Mouse (Mus musculus): ENCODE data around the gene Cdk2ap2. TPM values are rescaled to one million over a fixed set of nuclear protein-coding genes. Genes with fewer than 3 reads are reported as not detected.
A peak's percentile ranks its signal among the peaks of the same experiment; 100 is the strongest.

The Cdk2ap2 gene
- total RNA-seq, 1 experiment from 2014 or later, result 78.4 TPM

DNA sequence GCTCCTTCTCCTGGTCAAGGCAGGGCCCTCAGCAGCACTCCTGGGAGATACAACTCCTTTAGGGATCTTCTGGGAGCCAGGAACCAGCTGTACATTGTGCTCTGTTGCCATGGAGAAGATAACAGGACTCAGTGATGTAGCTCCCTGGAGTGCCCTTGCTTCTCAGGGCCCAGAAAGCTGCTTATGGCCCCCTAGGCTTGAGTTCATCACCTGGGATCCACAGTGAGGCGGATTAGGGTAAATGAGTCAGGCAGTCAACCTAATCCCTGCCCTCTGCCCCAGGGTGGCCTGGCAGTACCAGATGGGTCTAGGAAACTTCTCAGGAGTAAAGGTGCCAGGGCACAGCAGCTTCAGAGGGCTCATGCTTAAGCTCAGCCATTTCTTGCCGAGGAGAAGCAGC lies 42.5 kb downstream of the Cdk2ap2 start, which contains the start of gene Gpr152:
Gene Gpr152, plus strand, starts transcription at position 342 of the 400 bp plus-strand sequence.
- DNase-seq, result no peak

DNA sequence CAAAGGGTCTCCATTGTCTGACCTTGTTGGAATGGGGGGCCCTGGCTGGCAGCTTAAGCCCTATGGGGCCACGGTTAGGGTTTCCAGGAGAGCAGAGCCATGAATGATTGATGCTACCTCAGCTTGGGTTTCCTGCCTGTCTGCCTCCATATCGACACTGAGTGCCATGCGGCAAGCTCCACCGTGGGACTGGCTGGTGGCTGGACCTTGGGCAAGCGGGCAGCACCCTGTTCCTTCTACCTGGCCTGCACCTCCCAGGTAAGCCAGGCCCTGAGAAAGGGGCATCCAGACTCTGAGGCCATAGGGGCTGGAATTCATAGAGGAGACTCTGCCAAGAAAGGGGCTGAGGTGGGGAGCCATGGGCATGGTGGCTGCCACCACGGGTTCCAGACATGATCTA lies 43.2 kb downstream of the Cdk2ap2 start:
- DNase-seq, result no peak

DNA sequence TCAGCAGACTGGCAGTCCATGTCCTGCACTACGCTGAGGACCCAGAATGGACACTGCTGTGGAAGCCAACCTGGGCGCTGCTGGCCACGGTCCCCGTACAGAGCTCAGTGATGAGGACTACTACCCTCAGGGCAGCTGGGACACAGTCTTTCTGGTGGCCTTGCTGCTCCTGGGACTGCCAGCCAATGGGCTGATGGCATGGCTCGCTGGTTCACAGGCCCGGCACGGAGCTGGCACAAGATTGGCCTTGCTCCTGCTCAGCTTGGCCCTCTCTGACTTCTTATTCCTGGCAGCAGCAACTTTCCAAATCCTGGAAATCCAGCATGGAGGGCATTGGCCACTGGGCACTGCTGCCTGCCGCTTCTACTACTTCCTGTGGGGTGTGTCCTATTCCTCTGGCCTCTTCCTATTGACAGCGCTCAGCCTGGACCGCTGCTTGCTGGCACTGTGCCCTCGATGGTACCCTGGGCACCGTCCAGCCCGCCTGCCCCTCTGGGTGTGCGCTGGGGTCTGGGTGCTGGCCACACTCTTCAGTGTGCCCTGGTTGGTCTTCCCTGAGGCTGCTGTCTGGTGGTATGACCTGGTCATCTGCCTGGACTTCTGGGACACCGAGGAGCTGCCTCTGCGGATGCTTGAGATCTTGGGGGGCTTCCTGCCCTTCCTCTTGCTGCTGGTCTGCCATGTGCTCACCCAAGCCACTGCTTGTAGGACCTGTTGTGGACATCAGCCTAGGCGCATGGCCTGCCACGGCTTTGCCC lies 45.6 kb downstream of the Cdk2ap2 start:
- no peak for DNase-seq

DNA sequence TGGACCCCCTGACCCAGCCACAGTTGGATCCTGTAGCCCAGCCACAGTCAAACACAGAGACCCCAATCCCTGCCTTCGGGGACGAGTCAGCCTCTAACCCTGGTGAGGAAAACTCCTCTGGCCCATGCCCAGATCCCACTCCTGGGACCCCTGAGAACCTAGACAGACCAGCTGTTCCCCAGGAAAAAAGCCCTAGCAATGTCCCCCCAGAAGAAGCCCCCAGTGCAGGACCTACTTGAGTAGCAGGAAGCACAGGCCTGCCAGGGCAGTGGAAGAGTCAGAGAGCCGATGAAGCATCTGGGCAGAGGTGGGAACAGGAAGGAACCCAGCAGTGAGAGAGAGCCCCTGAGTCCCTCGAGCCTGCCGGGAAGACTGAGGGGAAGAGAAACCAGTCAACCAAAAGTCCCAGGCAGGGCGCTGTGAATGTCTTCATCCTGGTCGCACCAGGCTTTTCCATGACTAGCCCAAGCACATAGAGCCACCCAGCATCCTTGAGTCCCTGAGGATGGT lies 46.8 kb downstream of the Cdk2ap2 start, which contains the start of gene Cabp4:
Gene Cabp4, minus strand, starts transcription at position 275 of the 510 bp plus-strand sequence.
- DNase-seq, result no peak

DNA sequence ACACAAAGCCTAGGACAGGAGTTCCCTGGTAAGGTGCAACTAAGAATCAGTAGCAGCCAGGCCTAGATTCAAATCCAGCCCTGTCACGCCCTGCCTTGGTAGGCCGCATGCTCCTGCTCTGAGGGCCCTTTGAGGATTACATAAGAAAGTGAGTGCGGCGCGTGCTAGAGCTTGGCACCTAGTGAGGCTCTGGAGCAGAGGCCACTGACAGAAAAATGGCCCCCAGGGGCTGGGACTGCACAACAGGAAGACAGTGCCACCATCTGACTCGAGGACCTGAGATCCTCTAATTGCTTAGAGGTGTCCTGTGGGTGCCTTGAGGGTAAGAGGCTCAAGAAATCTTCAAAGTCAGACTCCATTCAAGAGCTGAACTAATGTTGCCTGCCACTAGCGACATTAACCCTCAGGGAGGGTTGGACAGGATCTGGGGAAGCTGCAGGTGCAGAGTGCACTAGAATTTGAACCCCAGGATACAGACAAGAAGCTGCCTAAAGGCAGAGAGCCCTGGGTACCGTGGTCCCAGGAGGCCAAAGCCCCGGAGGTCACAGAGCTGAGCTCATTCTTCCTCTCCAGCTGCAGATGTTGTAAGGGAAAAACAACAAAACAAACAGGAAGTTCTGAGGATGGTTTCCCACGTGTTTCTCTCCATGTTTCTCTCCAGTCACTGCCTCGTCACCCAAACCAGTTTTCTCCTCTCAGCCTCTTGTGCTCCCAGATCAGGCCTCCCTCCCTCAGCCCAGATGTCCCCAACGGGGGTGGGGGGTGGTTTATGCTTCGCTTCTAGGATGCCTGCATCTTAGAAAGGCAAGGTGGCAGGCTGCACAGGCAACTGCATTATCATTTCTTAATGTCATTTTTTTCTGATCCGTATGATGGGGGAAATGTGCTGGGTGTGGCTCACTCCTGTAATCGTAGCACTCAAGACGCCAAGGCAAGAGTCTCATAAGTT lies 47.8 kb downstream of the Cdk2ap2 start:
- peak; percentile 64 for DNase-seq

DNA sequence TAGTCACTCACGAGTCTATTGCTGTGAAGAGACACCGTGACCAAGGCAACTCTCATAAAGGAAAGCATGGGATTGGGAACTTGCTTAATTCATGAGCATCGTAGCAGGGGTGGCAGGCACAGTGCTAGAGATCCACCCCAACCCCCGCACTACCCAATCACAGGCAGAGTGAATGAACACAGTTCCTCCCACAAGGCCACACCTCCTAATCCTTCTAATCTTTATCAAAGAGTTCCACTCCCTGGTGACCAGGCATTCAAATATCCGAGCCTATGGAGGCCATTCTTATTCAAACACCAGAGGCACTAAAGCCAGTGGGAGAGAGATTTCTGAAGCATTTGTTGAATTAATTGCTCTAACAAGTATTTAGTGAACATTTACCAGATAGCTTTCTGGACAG lies 49.0 kb downstream of the Cdk2ap2 start:
- DNase-seq, result no peak

DNA sequence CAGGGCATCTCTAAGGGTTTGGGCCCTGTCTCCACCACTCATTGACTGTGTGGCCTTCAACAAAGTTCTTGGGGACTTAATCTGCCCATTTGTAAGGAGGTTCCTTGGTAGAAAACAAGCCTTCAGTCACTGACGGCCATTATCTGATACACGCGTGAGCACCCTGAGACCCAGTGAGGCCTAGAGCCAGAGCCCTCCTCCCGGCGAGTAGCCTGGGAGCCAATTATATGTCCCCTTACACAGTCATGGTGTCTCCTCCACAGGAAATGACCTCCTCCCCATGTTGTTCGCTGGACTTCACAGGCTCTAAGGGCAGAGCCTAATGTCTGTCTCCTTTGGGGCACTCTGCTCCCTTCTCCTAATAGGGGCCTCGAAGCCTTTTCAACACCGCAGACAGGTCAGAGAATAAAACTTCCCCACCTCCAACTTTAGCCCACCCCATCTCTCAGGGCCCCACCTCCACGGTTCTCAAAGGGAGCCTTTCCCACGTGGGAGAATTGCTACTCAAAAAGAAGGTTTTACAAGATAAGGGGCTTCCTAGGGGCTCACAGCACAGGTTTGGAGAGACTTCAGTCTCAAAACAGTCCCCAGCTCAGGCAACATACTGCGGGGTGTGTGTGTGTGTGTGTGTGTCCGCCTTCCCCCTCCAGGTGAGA lies 49.5 kb downstream of the Cdk2ap2 start:
- DNase-seq, result no peak

DNA sequence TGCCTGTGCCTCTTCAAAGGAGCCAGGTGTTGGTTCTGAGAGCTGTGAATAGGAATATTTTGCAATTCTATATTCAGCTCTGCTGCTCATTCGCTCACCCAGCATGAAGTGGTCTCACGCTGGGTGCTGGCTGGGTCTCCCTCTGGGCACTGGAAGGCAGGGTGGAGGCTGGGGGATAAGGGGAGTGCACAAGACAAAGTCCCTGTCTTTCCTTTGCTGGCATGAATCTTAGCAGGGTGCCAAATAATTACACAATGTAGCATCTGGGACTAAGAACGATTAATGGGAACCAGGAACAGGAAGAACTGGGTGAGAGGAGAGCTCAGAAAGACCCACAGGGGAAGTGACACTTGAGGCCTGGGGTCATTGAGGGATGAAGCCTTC lies 50.0 kb downstream of the Cdk2ap2 start:
- no peak for DNase-seq

DNA sequence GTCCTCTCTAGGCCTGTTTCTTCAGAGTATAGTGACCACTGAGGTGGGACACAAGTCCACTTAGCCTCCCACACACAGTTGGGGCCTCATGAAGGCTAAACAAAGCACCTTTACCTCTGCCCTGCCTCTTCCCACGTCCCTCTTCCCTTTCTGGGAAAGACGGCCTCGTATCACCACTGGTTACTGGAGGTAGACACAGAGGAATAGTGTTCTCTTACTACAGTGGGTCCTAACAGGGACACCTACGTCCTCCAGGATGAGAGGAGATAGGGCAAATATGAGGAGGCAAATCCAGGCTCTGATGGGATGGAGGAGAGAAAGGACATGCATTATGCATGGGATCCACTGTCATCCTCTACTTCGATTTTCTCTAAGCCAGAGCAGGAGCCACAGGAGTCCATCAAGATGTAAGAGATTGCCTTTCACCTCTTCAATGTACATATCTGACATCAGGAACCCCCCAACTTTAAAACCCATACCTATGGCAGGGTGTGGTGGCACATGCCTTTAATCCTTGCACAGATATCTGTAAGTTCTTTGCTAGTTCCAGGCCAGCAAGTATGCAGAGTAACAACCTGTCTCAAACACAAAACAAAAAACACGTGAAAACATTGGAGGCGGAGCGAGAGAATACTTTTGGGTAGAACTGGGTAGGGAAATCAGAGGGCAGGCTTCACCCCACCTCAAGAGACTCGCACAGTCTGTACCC lies 51.0 kb downstream of the Cdk2ap2 start:
- DNase-seq, result no peak

DNA sequence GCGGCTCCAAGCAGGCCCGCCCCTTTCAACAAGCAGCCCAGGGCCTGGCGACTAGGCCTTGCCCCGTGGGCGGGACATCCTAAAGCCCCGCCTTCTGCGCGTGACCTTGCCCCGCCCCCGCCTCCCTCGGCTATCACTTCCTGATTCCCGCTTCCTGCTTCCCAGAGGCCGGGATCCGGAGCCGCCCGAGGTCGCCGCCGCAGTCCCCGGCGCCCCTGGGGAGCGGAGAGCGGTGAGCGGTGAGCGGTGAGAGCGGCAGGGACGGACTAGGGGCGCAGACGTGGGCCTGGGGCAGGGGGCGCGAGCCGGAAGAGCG lies 51.5 kb downstream of the Cdk2ap2 start, which contains the start of gene Coro1b:
Gene Coro1b, plus strand, starts transcription at position 129 of the 316 bp plus-strand sequence.
- peak; percentile 99 for DNase-seq

Other genes with a start within 250 kb of the Cdk2ap2 start
- gene Chka, start 245.4 kb upstream of the Cdk2ap2 start, total RNA-seq (2021), result 52.0 and 82.2 TPM in 2 replicates
- gene Tcirg1, start 190.0 kb upstream of the Cdk2ap2 start, total RNA-seq (2021), result 44.3 and 48.8 TPM in 2 replicates
- gene Ndufs8, start 184.4 kb upstream of the Cdk2ap2 start, total RNA-seq (2021), result 440 and 447 TPM in 2 replicates
- gene Aldh3b1, start 167.4 kb upstream of the Cdk2ap2 start, total RNA-seq (2021), result 57.8 and 73.4 TPM in 2 replicates
- 35.4 and 48.9 TPM in 2 replicates for gene Unc93b1, start 162.0 kb upstream of the Cdk2ap2 start, total RNA-seq (2021)
- 0.41 and 0.44 TPM in 2 replicates for gene Aldh3b3, start 138.5 kb upstream of the Cdk2ap2 start, total RNA-seq (2021)
- gene Aldh3b2, start 124.9 kb upstream of the Cdk2ap2 start, total RNA-seq (2021), result 7.6 and 11.6 TPM in 2 replicates
- gene Acy3, start 110.6 kb upstream of the Cdk2ap2 start, total RNA-seq (2021), result 25.7 and 31.1 TPM in 2 replicates
- not detected in 2 replicates for gene Tbx10, start 104.4 kb upstream of the Cdk2ap2 start, total RNA-seq (2021)
- gene Nudt8, start 96.6 kb upstream of the Cdk2ap2 start, total RNA-seq (2021), result 41.1 and 49.2 TPM in 2 replicates
- 0.89 and 1.7 TPM in 2 replicates for gene Gm49405, start 96.6 kb upstream of the Cdk2ap2 start, total RNA-seq (2021)
- gene Doc2g, start 93.9 kb upstream of the Cdk2ap2 start, total RNA-seq (2021), result 1.6 and 2.8 TPM in 2 replicates
- 604 and 685 TPM in 2 replicates for gene Ndufv1, start 84.4 kb upstream of the Cdk2ap2 start, total RNA-seq (2021)
- 289 and 329 TPM in 2 replicates for gene Gstp1, start 59.2 kb upstream of the Cdk2ap2 start, total RNA-seq (2021)
- gene Gstp2, start 51.2 kb upstream of the Cdk2ap2 start, total RNA-seq (2021), result 62.4 and 76.7 TPM in 2 replicates
- gene Gstp3, start 37.6 kb upstream of the Cdk2ap2 start, total RNA-seq (2021), result 4.5 and 58.0 TPM in 2 replicates
- gene Cabp2, start 15.6 kb upstream of the Cdk2ap2 start, total RNA-seq (2021), result not detected in 2 replicates
- gene Pitpnm1, start 2.8 kb downstream of the Cdk2ap2 start, total RNA-seq (2021), result 95.1 and 116 TPM in 2 replicates
- gene Aip, start 28.7 kb downstream of the Cdk2ap2 start, total RNA-seq (2021), result 81.3 and 94.1 TPM in 2 replicates
- 0.08 TPM in 1 of 2 replicates, not detected in the other for gene Gpr152, start 42.6 kb downstream of the Cdk2ap2 start, total RNA-seq (2021)
- 1.7 and 2.4 TPM in 2 replicates for gene Cabp4, start 46.9 kb downstream of the Cdk2ap2 start, total RNA-seq (2021)
- gene Coro1b, start 51.4 kb downstream of the Cdk2ap2 start, total RNA-seq (2021), result 183 and 193 TPM in 2 replicates
- 4.4 and 27.5 TPM in 2 replicates for gene Ptprcap, start 56.4 kb downstream of the Cdk2ap2 start, total RNA-seq (2021)
- 29.1 and 34.4 TPM in 2 replicates for gene Rps6kb2, start 66.2 kb downstream of the Cdk2ap2 start, total RNA-seq (2021)
- 2.6 and 4.1 TPM in 2 replicates for gene Carns1, start 78.3 kb downstream of the Cdk2ap2 start, total RNA-seq (2021)
- 1.9 and 15.1 TPM in 2 replicates for gene Tbc1d10c, start 94.1 kb downstream of the Cdk2ap2 start, total RNA-seq (2021)
- gene Ppp1ca, start 94.9 kb downstream of the Cdk2ap2 start, total RNA-seq (2021), result 369 and 402 TPM in 2 replicates
- 8.2 and 10.7 TPM in 2 replicates for gene Rad9a, start 104.5 kb downstream of the Cdk2ap2 start, total RNA-seq (2021)
- 10.8 and 16.3 TPM in 2 replicates for gene Clcf1, start 117.1 kb downstream of the Cdk2ap2 start, total RNA-seq (2021)
- gene AC109138.7, start 117.2 kb downstream of the Cdk2ap2 start, total RNA-seq (2021), result not detected in 2 replicates
- 43.3 and 57.9 TPM in 2 replicates for gene Pold4, start 134.7 kb downstream of the Cdk2ap2 start, total RNA-seq (2021)
- gene Ssh3, start 172.0 kb downstream of the Cdk2ap2 start, total RNA-seq (2021), result 17.3 and 20.8 TPM in 2 replicates
- 2.7 and 4.8 TPM in 2 replicates for gene Ankrd13d, start 186.0 kb downstream of the Cdk2ap2 start, total RNA-seq (2021)
- 45.2 and 74.4 TPM in 2 replicates for gene Grk2, start 209.0 kb downstream of the Cdk2ap2 start, total RNA-seq (2021)